Mouse (Mus musculus): ENCODE measurements around the gene Ust.

Ust gene

GRCm38 (mm10) chr10:8330006-8330405 lies 188.6 kb downstream of the Ust start:
- DNase-seq (ENCODE audit: low spot score in 2 of 2) = no peak

- DNase-seq (ENCODE audit: low spot score in 2 of 2) = peak; percentile 26 to 69
These were observed 195.3 kb downstream of the Ust start for GRCm38 (mm10) chr10:8323304-8323765.

GRCm38 (mm10) chr10:8320771-8321170 lies 197.9 kb downstream of the Ust start:
- DNase-seq (ENCODE audit: low spot score in 2 of 2) = no peak

GRCm38 (mm10) chr10:8309435-8309834 lies 209.2 kb downstream of the Ust start:
- no peak for DNase-seq (ENCODE audit: low spot score in 2 of 2)

GRCm38 (mm10) chr10:8304211-8304610 lies 214.4 kb downstream of the Ust start:
- DNase-seq (ENCODE audit: low spot score in 2 of 2) = no peak

GRCm38 (mm10) chr10:8299166-8299565 lies 219.5 kb downstream of the Ust start:
- no peak for DNase-seq (ENCODE audit: low spot score in 2 of 2)

- DNase-seq (ENCODE audit: low spot score in 2 of 2) = no peak
These were observed 221.4 kb downstream of the Ust start for GRCm38 (mm10) chr10:8297214-8297613.

GRCm38 (mm10) chr10:8290661-8291060 lies 228.0 kb downstream of the Ust start:
- no peak for DNase-seq (ENCODE audit: low spot score in 2 of 2)

GRCm38 (mm10) chr10:8287350-8287791 lies 231.3 kb downstream of the Ust start:
- no peak for DNase-seq (ENCODE audit: low spot score in 2 of 2)

- no peak for DNase-seq (ENCODE audit: low spot score in 2 of 2)
These were observed 234.6 kb downstream of the Ust start for GRCm38 (mm10) chr10:8283991-8284390.

- no peak for DNase-seq (ENCODE audit: low spot score in 2 of 2)
These were observed 241.5 kb downstream of the Ust start for GRCm38 (mm10) chr10:8277094-8277493.

- DNase-seq (ENCODE audit: low spot score in 2 of 2) = no peak
These were observed 248.9 kb downstream of the Ust start for GRCm38 (mm10) chr10:8269681-8270080.

GRCm38 (mm10) chr10:8259716-8260115 lies 258.9 kb downstream of the Ust start:
- no peak for DNase-seq (ENCODE audit: low spot score in 2 of 2)

GRCm38 (mm10) chr10:8250005-8250404 lies 268.6 kb downstream of the Ust start:
- no peak for DNase-seq (ENCODE audit: low spot score in 2 of 2)

GRCm38 (mm10) chr10:8242336-8242735 lies 276.3 kb downstream of the Ust start:
- DNase-seq (ENCODE audit: low spot score in 2 of 2) = peak; percentile 35 to 75

GRCm38 (mm10) chr10:8240703-8241102 lies 277.9 kb downstream of the Ust start:
- DNase-seq (ENCODE audit: low spot score in 2 of 2) = no peak

- peak; percentile 50 to 83 for DNase-seq (ENCODE audit: low spot score in 2 of 2)
These were observed 278.4 kb downstream of the Ust start for GRCm38 (mm10) chr10:8240242-8240641.

GRCm38 (mm10) chr10:8236780-8237571 lies 281.6 kb downstream of the Ust start:
- no peak for DNase-seq (ENCODE audit: low spot score in 2 of 2)

GRCm38 (mm10) chr10:8233148-8233901 lies 285.3 kb downstream of the Ust start:
- DNase-seq (ENCODE audit: low spot score in 2 of 2) = no peak

GRCm38 (mm10) chr10:8232535-8232934 lies 286.1 kb downstream of the Ust start:
- DNase-seq (ENCODE audit: low spot score in 2 of 2) = no peak

- DNase-seq (ENCODE audit: low spot score in 2 of 2) = no peak
These were observed 290.3 kb downstream of the Ust start for GRCm38 (mm10) chr10:8228375-8228743.

- no peak for DNase-seq (ENCODE audit: low spot score in 2 of 2)
These were observed 290.8 kb downstream of the Ust start for GRCm38 (mm10) chr10:8227705-8228374.
